Mouse (Mus musculus) monocyte, adult 2 months (primary cell): ENCODE measurements around the gene Cyp4f39.
"Not testable (repeated sequence)": the region's sequence is repeated elsewhere in the genome, so short reads cannot be mapped to it uniquely, and the experiment has no call there.

ENCODE experiments used
- DNase-seq, 2 experiments: peaks; one replicate each; pipeline ENCODE4 v3.0.0; 2022; ENCODE audit warnings: low spot score in 2 of 2, low read depth in 1 of 2

The Cyp4f39 gene

GRCm38 (mm10) chr17:32472176-32472575, 19.7 kb downstream of the Cyp4f39 start:
- DNase-seq, result no peak

- DNase-seq, result no peak
Observed at GRCm38 (mm10) chr17:32474954-32475560, 22.5 kb downstream of the Cyp4f39 start.

GRCm38 (mm10) chr17:32477204-32477603, 24.7 kb downstream of the Cyp4f39 start:
- no peak for DNase-seq

- no peak for DNase-seq
Observed at GRCm38 (mm10) chr17:32478727-32479126, 26.2 kb downstream of the Cyp4f39 start.

GRCm38 (mm10) chr17:32479554-32480506, 27.3 kb downstream of the Cyp4f39 start:
- no peak for DNase-seq

GRCm38 (mm10) chr17:32481766-32482165, 29.2 kb downstream of the Cyp4f39 start:
- DNase-seq, result no peak

- DNase-seq, result peak; percentile 9 to 12
Observed at GRCm38 (mm10) chr17:32483200-32483599, 30.7 kb downstream of the Cyp4f39 start.

- DNase-seq, result no peak
Observed at GRCm38 (mm10) chr17:32492349-32492980, 39.9 kb downstream of the Cyp4f39 start.

GRCm38 (mm10) chr17:32494601-32495000, 42.1 kb downstream of the Cyp4f39 start:
- DNase-seq, result peak in 1 of 2 experiments; percentile 16

GRCm38 (mm10) chr17:32500511-32500910, 48.0 kb downstream of the Cyp4f39 start:
- DNase-seq, result not testable (repeated sequence)

GRCm38 (mm10) chr17:32501051-32501450, 48.5 kb downstream of the Cyp4f39 start:
- no peak for DNase-seq

GRCm38 (mm10) chr17:32503111-32503510, 50.6 kb downstream of the Cyp4f39 start:
- DNase-seq, result no peak

GRCm38 (mm10) chr17:32505851-32506728, 53.6 kb downstream of the Cyp4f39 start, which contains the start of gene Cyp4f17:
Cyp4f17 (plus strand) TSS chr17:32506050.
- no peak for DNase-seq

- DNase-seq, result no peak
Observed at GRCm38 (mm10) chr17:32506729-32507245, 54.3 kb downstream of the Cyp4f39 start.

GRCm38 (mm10) chr17:32516126-32516525, 63.6 kb downstream of the Cyp4f39 start:
- DNase-seq, result no peak

- DNase-seq, result no peak
Observed at GRCm38 (mm10) chr17:32521981-32522380, 69.5 kb downstream of the Cyp4f39 start.

- DNase-seq, result no peak
Observed at GRCm38 (mm10) chr17:32522386-32522785, 69.9 kb downstream of the Cyp4f39 start.

- DNase-seq, result no peak
Observed at GRCm38 (mm10) chr17:32522816-32523215, 70.3 kb downstream of the Cyp4f39 start.

- no peak for DNase-seq
Observed at GRCm38 (mm10) chr17:32523895-32524294, 71.4 kb downstream of the Cyp4f39 start.

- not testable (repeated sequence) for DNase-seq
Observed at GRCm38 (mm10) chr17:32526341-32526740, 73.8 kb downstream of the Cyp4f39 start.
